Mouse (Mus musculus) adrenal gland, postnatal 25 days (tissue): ENCODE data around the gene Exoc3l. TPM values are rescaled to one million over a fixed set of nuclear protein-coding genes. Genes with fewer than 3 reads are reported as not detected.
"Not testable (repeated sequence)": the region's sequence is repeated elsewhere in the genome, so short reads cannot be mapped to it uniquely, and the experiment has no call there.

Experiments
- DNase-seq: peaks from one replicate; pipeline ENCODE4 v3.0.0; 2021; ENCODE audit warnings: mixed read lengths
- total RNA-seq: library from RNA; stranded (reverse); gene quantifications from 2 replicates; pipeline ENCODE4 v1.2.3, GENCODE M21; 2021

Exoc3l gene
- total RNA-seq, 1 experiment from 2014 or later: 32.0 TPM

DNA sequence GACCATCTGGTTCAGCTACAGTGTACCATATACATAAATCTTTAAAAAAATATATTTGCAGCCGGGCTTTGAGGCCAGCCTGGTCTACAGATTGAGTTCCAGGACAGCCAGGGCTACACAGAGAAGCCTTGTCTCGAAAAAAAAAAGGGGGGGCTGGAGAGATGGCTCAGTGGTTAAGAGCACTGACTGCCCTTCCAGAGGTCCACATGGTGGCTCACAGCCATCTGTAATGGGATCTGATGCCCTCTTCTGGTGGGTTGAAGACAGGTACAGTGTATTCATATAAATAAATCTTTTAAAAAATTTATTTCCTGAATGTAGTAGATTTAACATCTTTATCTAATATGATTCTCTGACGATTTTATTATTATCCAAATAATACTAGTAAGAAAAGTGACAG is 4.1 kb downstream of the Exoc3l start:
- not testable (repeated sequence) for DNase-seq

DNA sequence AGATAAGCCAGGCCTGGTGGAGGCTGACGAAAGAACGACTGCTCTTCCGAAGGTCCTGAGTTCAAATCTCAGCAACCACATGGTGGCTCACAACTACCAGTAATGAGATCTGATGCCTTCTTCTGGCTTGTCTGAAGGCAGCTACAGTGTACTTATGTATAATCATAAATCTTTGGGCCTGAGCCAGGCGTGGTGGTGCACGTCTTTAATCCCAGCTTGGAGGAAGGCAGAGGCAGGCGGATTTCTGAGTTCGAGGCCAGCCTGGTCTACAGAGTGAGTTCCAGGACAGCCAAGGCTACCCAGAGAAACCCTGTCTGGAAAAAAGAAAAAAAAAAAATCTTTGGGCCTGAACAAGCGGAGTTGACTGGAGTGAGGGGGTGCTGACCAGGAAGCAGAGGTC is 4.5 kb downstream of the Exoc3l start:
- not testable (repeated sequence) for DNase-seq

DNA sequence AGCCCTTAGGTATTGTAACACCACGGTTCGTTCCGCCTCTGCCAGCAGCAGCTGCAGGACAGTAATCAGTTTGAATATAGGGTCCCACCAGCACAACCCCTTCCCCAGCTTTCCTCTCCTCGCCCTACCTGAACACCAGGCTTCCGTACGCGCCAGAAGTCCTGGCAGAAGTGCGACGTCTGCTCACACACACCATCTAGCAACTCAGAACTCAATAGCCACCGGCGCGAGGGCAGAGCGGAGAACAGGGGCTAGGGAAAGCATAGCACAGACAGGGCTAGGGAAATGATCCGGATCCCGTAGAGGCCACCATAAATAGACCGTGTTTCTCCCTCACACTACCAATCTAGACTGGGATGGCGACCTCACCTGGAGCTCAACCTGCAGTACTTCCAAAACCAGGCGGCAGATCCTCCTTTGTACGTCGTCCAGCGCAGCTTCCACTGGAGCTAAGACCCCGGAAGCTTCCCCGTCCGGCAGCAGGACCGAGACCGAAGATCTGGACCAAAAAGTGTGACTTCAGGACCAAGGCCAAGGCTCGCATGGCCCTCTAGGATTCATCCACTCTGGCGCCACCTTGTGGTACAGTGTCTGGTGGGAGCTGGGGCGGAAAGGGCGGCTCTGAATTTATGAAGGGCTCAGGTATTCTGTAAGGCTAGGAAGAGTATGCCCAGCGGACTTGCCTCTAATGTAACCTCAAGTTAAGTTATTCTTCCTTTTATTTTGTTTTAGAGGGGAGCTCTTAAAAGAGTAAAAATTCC is 5.2 kb downstream of the Exoc3l start:
- DNase-seq: peak; percentile 93

DNA sequence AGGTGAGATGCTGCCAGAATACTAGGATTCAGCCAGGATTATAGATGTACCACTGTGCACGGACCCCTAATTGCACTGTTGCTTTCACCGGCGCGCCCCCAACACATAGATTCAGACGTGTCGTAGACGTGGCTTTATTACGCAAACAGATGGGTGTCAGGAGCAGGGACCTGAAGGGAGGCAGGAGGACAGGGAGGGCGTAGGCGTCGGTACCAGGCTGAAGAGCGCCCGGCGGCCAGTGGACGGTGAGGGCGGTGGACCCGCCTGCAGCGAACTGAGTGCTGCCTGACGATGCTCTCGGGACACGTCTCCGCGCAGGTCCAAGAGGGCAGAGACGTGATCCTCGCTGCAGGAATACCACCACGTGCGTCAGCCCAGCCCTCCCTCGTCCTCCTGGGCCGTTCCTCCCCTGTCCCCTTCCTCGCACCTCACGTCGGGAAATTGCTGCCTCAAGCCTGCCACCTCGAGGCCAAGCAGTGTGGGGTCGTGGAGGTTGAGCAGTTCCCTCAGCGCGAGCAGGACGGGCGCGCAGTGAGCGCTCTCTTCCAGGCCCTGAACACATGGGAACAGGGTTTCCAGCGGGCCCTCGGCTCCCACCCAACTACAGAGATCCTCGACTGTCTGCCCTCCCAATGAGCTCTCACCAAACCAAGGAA is 6.0 kb downstream of the Exoc3l start, which contains the start of gene 4931428F04Rik:
Gene 4931428F04Rik (minus strand): TSS at position 60 of the 656 bp plus-strand sequence.
- peak; percentile 53 for DNase-seq

DNA sequence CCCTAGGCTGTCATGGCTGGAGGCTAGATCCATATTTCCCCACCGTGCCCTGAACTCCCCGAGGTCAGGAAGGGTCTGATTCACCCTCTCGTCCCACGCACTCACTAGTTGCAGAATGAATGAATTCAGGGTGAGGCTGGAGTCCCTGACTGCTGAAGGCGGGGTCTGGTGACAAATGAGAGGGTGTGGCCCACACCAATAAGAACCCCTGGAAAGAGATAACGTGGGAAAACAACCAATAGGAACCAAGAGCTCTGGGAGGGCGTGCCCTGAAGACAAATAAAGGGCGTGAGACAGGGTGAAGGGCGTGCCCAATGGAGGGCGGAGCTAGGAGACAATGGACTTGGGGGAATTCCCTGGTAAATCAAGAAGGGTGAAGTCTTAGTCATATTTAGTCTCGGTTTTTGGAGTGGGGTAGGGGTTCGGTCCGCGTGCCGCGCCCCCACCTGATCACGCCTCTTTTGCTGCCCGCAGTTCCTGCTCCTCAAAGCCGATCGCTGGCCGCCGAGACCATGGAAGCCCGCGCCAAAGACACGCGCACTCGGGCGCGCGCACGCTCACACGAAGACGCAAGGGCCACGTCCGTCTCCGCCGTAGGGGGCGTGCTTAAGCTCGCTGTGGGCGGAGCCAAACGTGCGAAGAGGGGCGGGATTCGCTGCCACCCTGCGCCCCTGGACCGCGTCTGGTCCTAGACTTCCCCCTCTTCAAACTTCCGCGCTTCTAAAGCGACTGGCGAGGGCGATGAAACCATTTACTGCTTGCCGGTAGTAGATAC is 6.8 kb downstream of the Exoc3l start:
- peak; percentile 92 for DNase-seq

DNA sequence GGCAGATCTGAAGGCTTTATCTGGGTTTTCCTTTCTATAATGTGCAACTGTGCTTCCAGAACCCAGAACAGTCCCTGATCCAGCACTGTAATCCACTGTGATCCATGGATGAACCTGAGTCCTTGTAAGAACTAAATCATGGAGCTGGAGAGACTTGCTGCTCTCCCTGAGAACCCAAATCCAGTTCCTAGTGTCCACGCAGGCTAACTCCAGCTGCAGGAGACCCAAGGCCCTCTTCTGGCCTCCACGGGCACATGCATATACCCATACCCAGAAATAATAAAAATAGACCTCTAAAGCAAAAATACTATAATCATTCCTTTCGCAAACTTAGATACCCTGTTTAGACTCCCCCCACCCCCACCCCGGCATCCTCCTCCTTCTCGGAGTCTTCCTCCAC is 7.7 kb downstream of the Exoc3l start:
- DNase-seq: no peak

DNA sequence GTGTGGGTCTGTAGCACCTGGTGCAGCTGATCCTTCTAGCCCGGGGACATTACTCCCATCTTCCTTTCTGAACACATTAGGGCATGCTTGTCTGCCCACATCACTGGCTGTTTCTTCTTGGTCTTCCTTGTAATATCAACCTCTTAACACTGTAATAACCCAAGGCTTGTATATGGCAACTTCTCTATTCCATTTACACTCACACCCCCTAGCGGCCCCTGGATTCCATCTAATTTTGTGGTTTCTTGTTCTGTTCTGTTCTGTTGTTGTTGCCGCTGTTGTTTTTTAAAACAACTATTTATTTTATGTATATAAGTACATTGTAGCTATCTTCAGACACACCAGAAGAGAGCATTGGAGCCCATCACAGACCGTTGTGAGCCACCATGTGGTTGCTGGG is 9.0 kb downstream of the Exoc3l start:
- DNase-seq: no peak

DNA sequence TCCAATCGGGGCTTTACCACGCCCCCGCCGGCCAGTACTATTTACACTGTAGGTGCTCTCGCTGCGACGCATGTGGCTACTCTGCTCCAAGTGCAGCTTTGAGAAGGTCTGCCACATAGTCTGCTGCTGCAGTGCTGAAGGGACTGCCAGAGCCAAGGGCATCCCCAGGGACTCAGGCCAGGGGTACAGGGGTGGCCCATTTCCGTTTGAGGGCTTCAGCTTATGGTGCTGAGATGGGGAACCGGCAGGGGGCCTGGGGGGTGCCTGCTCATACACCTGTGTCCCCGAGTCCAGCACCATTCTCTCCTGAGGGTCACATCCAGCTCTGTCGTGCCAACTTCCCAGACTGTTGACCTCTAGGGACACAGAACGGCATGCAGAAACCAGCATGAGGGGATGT is 10.4 kb downstream of the Exoc3l start:
- no peak for DNase-seq

DNA sequence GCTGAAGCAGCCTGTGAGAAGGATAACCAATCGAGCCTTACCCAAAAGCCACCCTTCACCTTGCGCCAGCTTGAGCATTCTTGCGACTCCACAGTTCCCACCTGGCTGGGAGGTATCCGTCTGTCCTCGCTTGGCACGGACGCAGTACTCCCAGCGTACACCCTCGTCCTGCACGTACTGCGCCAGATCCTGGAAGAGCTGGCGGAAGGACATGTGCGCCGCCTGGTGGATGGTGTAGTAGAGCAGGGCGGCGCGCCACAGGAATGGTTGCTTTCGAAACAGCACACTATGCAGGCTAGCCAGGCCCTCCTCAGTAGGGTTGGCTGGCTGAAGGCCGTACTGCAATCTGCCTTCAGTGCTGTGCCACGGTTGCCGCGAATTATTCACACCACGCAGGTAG is 12.8 kb downstream of the Exoc3l start:
- DNase-seq: peak; percentile 79

DNA sequence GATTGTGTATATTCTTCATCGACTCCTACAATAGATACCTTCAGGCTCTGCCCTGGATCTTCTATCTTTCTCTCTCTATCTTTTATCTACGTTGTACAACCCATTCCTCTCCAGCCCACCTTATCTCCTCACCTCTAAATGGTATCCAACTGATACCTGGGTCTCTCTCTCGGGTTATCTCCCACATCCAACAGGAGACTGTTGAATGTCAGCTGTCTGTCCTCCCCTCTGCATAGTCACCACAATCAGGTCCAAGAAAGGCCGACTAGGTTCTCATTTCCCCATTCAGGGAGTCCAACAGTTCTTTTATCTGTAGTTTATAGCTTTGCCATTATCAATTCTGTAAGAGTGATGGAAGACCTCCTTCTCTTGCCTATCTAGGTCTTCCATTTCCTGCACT is 13.7 kb downstream of the Exoc3l start:
- DNase-seq: no peak

DNA sequence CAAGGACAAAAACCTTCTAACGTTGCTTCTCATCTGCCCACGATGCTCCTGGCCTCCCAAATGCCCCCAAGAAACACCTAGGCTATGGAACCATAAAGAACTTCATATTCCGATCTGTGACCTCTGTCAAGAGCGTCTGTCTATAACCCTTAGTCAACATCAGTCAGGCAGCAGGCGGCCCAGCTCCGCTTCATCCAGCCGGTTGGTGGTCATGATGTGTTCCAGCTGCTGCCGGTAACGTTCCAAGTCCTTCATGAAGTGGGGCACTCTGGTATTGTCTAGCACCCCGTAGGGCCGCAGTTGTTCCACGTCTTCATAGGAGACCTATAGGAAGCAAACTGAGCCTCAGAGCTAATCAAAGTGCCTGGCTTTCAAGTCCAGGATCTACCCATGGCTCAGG is 14.1 kb downstream of the Exoc3l start:
- no peak for DNase-seq

DNA sequence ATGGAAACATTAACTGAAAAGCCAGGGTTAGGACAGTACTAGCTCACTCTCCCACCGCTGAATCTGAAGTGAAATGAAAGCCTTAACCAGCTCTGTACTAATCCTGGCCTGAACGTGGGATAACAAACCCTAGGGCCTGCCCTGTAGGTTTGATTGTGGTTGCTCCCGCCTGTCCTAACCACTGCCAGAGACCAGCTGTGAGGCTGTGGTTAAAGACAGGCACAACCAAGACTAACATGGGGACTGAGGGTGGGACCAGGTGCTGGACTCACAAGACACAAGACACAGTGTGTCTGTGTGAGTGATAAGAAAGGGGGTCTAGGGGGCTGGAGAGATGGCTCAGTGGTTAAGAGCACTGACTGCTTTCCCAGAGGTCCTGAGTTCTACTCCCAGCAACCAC is 15.3 kb downstream of the Exoc3l start:
- DNase-seq: no peak

DNA sequence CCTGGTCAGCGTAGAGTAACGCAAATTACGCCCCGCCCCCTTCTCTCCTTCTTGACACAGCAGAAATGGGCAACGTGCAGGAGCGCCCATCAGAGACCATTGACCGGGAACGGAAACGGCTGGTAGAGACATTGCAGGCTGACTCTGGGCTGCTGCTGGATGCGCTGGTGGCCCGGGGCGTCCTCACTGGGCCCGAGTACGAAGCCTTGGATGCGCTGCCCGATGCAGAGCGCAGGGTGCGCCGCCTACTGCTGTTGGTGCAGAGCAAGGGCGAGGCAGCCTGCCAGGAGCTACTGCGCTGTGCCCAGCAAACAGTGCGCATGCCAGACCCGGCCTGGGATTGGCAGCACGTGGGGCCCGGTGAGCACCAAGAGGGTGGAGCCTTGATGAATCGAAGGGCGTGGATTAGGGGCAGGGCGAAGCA is 17.0 kb downstream of the Exoc3l start:
- peak; percentile 91 for DNase-seq

DNA sequence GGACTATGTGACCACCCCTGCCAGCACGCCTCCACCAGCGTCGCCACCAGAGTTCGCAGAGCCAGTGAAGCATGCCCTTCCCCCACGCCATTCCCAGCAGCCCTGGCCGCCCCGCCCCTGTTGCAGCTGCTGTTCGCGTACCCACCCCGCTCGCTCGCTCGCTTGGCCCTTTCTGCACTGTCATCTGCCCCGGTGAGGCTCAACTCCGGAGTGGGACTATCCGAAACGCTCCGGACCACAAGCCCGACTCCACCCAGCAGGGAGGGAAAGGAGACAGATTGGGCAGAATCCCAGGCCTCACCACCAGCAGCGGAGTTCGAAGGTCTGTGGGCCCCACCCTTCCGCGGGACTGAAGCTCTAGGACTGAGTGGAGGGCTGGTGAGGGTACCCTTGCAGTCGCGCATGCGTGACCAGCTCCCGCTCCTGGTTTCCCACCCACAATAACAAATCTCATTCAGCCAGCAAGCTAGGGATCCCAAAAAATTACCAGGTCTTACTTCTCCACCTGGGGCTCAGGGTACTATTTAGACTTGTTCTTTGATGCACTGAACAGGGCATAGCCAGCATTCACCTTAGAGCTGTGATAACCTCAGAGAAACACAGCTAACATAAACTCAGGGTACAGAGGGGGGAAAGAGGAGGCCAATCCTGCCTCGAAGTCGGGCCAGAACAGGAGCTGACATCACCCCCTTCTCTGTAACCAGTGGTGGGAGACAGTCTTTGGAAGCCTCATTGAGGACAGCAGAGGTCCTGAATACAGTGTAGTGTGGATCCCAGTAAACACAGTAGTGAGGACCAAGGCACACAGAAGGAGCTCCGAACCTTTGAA is 19.4 kb downstream of the Exoc3l start:
- peak; percentile 66 for DNase-seq

DNA sequence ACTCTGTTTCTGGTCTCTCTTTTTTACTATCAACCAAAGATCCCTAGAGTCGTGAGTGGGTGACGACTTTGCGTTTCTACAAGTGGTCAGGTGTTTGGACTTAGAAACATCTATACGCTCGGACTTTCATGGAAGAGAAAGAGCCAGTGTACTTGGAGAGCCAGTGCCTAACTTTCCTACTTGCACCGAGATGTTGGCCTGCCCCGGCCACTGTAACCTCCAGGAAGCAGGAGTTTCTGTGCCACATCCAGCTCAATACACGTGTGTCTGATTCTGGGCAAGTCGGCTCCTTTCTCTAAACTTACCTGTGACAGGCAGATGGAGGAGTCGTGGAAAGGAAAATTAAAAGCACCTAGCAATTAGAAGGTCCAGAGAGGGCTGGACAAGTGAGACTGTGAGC is 20.1 kb downstream of the Exoc3l start, which contains the start of gene Nol3:
Gene Nol3 (plus strand): TSS at position 301 of the 400 bp plus-strand sequence.
- no peak for DNase-seq

DNA sequence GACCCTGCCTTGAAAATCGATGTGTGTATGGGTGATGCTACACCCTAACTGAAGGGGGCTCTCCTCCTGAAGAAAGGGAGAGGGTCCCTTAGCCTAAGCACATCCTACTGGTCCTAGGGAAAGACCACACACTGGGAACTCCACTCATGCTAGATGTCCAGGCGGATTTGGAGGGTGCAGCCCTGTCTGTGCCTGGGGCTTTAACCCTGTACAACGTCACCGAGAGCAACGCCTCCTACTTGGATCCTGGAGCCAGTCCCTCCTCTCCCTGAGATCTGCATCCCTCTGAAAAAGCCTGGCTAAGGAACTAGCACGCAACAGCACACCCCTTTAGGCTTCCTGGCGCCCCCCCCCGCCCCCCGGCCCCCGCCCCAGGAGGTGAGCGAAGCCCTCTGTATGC is 20.5 kb downstream of the Exoc3l start:
- no peak for DNase-seq

DNA sequence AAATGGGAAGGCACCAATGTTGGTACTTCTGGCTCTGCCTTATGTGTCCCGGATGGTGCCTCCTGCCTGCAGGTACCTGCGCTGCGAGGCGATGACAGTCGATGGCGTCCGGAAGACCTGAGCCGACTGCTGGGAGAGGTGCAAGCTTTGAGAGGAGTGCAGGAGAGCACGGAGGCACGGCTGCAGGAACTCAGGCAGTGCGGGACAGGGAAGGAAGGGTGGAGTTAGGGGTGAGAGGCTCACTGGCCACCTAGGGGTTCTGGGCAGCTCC is 25.1 kb downstream of the Exoc3l start:
- no peak for DNase-seq

DNA sequence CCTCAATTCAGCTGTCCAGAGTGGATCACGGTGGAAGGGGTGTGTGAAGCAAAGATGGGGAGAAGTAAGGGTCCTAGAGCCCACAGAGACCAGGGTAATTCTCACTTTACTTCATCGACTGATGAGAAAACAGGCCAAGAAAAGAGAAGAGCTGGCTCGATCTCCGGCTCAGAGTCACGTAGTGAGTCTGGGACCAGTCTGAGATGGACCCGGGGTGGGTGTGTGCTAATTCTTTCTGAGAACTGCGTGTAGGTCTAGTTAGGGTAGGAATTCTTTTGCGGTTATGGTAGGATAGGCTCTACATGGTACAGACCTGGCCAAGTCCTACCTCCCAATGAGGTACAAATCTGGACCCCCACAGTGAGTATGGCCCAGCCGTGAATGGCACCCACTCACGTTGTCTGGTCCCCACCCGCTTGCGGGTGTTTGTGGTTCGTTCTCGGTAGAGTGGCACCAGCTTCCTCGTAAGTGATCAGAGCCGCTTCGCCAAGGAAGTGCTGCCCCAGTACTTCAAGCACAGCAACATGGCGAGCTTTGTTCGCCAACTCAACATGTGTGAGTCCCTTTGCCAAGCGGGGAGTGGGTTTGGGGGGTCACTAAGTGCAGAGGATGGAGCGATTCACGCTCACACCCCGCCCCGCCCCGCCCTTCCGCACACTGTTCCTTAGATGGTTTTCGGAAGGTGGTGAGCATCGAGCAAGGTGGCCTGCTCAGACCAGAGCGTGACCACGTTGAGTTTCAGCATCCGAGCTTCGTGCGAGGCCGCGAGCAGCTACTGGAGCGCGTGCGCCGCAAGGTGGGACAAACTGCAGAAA is 25.6 kb downstream of the Exoc3l start:
- DNase-seq: no peak

DNA sequence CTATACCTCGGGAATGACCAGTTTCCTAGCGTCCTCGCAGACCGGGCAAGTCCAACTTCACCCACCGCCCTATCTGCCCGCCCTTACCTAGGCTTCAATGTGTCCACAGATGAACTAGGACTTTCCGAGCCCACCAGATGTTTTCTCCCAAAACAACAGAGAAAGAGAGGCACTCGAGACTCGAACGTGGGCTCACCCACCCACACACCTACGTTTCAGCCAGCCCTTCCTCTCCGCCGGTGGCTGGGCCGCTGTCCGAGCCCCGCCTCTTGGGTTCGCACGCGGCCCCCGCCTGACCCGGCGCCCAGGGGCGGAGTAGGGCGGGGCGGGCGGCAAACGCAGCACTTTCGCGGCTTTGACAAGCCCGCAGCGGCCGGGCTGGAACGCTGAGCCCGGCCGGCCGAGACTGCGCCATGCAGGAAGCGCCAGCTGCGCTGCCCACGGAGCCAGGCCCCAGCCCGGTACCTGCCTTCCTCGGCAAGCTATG is 26.4 kb downstream of the Exoc3l start, which contains the start of gene Hsf4:
Gene Hsf4 (plus strand): TSS at position 341 of the 487 bp plus-strand sequence.
- peak; percentile 76 for DNase-seq

DNA sequence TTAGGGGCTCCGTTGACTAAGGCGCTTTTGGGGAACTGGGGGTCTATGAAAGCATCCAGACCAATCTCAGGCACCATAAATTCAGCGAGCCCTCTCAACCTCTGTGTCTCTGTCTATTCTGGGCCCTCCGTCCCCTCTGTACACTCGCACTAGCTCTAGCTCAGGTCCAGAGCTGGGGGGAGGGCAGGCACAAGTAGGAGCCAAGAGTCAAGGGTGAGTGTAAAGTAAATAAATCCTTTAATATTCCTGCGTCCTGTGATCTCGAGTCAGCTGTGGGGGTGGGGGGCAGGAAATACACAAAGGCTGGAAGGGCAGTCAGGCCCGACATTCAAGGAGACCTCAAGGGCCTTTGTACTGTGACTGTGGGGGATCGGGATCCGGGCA is 26.8 kb downstream of the Exoc3l start:
- no peak for DNase-seq
